Mouse (Mus musculus): ENCODE results near the gene Evi2. TPM values are rescaled to one million over a fixed set of nuclear protein-coding genes. Genes with fewer than 3 reads are reported as not detected.

Gene Evi2
- 26.2 and 27.8 TPM in 2 replicates for total RNA-seq (2017)

GRCm38 (mm10) chr11:79530333-79530761 is at the start of gene Evi2, which contains the start of gene Evi2a:
Evi2 (minus strand) TSS chr11:79530589.
Evi2a (minus strand) TSS chr11:79530609.
- ATAC-seq (ENCODE audit: extremely low read depth, insufficient number of reproducible peaks, low FRiP score, poor library complexity, severe bottlenecking), result peak; percentile 39

GRCm38 (mm10) chr11:79577741-79578140 is 47.4 kb upstream of the Evi2 start:
- ATAC-seq (ENCODE audit: extremely low read depth, insufficient number of reproducible peaks, low FRiP score, poor library complexity, severe bottlenecking), result peak; percentile 86

- ATAC-seq (ENCODE audit: extremely low read depth, insufficient number of reproducible peaks, low FRiP score, poor library complexity, severe bottlenecking), result no peak
These were observed 45.1 kb upstream of the Evi2 start for GRCm38 (mm10) chr11:79575383-79576073.

DNA sequence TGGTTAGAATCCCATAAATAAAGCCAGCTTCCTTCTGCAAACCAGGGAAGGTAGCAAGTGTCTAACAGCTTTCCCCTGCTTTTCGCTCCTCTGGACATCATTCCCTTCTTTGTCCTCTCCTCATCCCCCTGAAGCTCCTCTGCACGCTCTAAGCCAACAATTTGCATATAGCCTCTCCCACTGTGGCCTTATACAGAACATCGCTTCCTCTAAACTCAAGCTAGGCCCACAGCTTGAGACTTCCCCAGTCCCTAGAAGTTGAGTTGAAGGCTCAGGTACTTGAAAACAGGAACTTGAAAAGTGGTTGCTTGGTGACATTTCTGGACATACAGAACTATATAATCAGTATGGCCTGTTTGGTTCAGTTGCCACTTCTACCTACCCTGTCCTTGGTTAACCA is 43.4 kb upstream of the Evi2 start:
- ATAC-seq (ENCODE audit: extremely low read depth, insufficient number of reproducible peaks, low FRiP score, poor library complexity, severe bottlenecking), result peak; percentile 72

- ATAC-seq (ENCODE audit: extremely low read depth, insufficient number of reproducible peaks, low FRiP score, poor library complexity, severe bottlenecking), result no peak
These were observed 39.9 kb upstream of the Evi2 start for GRCm38 (mm10) chr11:79570319-79570718.

GRCm38 (mm10) chr11:79568197-79568911 is 38.0 kb upstream of the Evi2 start:
- no peak for ATAC-seq (ENCODE audit: extremely low read depth, insufficient number of reproducible peaks, low FRiP score, poor library complexity, severe bottlenecking)

- no peak for ATAC-seq (ENCODE audit: extremely low read depth, insufficient number of reproducible peaks, low FRiP score, poor library complexity, severe bottlenecking)
These were observed 36.6 kb upstream of the Evi2 start for GRCm38 (mm10) chr11:79566947-79567346.

DNA sequence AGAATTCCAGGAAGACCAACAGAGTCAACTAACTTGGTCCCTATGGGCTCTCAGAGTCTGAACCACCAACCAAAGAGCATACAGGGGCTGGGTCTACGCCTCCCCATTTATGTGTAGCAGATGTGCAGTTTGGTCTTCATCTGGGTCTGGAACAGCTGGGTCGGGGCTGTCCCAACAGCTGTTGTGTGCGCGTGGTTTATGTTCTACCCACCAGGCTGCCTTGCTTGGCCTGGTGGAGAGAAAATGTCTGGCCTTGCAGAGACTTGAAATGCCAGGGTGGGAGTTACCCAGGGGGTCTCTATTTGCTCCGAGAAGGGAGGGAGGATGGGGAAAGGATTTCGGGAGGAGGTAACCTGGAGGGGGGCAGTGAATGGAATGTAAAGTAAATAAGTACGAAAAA is 33.1 kb upstream of the Evi2 start:
- no peak for ATAC-seq (ENCODE audit: extremely low read depth, insufficient number of reproducible peaks, low FRiP score, poor library complexity, severe bottlenecking)

- no peak for ATAC-seq (ENCODE audit: extremely low read depth, insufficient number of reproducible peaks, low FRiP score, poor library complexity, severe bottlenecking)
These were observed 30.1 kb upstream of the Evi2 start for GRCm38 (mm10) chr11:79560536-79560935.

- no peak for ATAC-seq (ENCODE audit: extremely low read depth, insufficient number of reproducible peaks, low FRiP score, poor library complexity, severe bottlenecking)
These were observed 22.2 kb upstream of the Evi2 start for GRCm38 (mm10) chr11:79552622-79553021.

DNA sequence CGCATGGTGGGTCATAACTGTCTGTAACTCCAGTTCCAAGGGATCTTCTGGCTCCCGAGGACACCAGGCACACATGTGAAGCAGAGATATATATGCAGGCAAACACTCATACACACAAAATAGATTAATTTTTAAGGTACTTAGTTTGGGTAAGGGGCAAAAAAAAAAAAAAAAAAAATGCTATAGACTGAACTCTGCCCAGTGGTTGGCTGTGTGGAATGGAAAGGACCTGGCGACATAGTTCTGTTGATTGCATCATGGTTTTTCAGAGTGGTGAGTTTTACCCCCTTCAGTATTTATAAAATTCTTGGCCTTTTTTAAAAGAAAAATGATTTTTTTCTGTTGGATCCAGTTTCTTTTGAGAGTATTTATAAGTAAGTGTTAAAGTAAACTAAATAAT is 5.9 kb upstream of the Evi2 start:
- no peak for ATAC-seq (ENCODE audit: extremely low read depth, insufficient number of reproducible peaks, low FRiP score, poor library complexity, severe bottlenecking)

GRCm38 (mm10) chr11:79535554-79535953 is 5.2 kb upstream of the Evi2 start:
- ATAC-seq (ENCODE audit: extremely low read depth, insufficient number of reproducible peaks, low FRiP score, poor library complexity, severe bottlenecking), result no peak

DNA sequence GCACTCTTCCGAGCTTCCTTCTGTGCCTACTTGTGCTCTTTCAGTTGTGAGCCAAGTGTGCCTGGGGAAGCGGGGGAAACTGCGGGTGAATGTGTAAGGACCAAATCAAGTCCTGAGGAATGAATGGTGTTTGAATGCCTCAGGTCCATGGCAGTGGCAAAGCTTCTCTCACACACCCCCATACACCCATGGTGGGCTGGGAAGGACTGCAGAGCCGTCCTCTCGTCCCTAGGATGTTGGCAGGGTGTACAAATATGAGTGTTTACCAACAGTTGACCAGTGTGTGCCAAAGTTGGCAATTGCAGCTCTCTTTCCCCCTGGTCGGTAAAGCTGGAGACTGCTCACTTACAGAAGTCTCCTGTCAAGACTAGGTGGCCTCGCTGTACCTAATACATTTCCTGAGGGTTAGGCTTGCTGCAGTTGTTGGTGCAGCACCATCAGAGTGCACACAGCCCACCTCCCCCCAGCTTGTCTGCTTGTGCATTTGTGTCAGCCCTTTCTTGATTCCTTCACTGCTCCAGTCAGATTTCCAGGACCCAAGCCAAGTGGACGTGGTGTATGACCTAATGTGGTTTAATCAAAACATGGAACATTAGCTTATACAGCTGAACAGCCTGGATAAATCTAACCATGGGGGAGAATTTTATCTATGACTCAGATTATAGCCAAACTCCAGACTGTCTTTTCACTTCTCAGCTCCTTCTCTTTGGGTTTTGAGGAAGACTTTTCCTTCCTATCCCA is 3.7 kb upstream of the Evi2 start:
- ATAC-seq (ENCODE audit: extremely low read depth, insufficient number of reproducible peaks, low FRiP score, poor library complexity, severe bottlenecking), result no peak

DNA sequence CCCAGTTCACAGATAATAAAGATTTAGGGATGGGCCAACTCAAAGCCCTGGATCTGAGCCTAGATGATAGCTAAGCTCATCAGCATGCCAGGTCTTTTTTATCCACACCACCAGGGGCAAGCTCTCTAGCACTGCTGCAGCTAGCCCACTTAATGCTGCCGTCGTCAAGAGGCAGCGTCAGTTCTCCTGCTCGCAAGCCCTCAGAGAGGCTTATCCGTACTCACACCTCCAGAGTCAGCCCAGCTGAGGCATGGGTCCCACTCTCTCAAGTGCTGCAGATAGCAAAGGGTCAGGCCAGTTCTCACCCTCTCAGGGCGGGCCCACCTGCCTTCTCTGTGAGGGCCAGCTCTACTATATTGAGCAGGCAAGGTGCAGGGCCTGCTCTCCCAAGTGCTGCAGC is 2.9 kb upstream of the Evi2 start:
- no peak for ATAC-seq (ENCODE audit: extremely low read depth, insufficient number of reproducible peaks, low FRiP score, poor library complexity, severe bottlenecking)

DNA sequence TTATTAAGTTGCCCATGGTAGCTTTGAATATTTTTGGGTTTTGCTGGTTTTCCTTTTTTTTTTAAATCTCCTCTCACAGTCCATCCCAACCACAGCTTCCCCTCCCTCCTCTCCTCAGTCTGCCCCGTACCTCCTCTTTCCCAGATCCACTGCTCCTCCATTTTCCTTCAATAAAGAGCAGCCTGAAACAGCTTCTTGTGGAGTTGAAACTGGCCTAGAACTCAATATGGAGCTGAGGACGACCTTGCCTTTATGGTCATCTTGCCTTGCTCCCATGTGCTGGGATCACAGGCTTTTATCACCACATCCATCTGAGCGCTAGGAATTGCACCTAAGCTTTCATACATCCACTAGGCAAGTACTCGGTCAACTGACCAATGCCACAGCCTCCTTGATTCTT is 1.1 kb upstream of the Evi2 start:
- no peak for ATAC-seq (ENCODE audit: extremely low read depth, insufficient number of reproducible peaks, low FRiP score, poor library complexity, severe bottlenecking)

- ATAC-seq (ENCODE audit: extremely low read depth, insufficient number of reproducible peaks, low FRiP score, poor library complexity, severe bottlenecking), result no peak
These were observed 385 bp upstream of the Evi2 start for GRCm38 (mm10) chr11:79530774-79531173.

- no peak for ATAC-seq (ENCODE audit: extremely low read depth, insufficient number of reproducible peaks, low FRiP score, poor library complexity, severe bottlenecking)
These were observed 653 bp downstream of the Evi2 start for GRCm38 (mm10) chr11:79529736-79530135.

GRCm38 (mm10) chr11:79529226-79529625 is 1.2 kb downstream of the Evi2 start:
- ATAC-seq (ENCODE audit: extremely low read depth, insufficient number of reproducible peaks, low FRiP score, poor library complexity, severe bottlenecking), result no peak

DNA sequence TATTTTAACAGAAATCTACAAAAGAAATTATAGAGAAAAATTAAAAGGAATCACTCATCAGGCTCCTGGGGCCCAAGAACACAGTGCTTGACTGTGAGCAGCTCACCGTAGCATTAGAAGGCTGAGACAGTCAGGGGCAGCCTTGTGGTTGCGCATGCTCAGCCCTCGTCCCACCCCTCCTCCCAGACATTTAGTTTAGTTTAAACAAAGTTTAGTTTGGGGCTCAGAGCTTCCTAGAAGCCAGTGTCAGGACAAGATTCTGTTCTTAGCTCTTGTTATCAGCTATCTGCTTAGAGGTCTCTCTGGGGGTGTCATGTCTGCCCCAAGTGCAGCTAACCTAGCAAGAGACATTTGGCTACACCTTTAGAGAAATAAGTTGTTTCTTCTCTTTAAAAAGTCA is 1.8 kb downstream of the Evi2 start:
- ATAC-seq (ENCODE audit: extremely low read depth, insufficient number of reproducible peaks, low FRiP score, poor library complexity, severe bottlenecking), result no peak

All from neutrophil, adult 5-6 weeks (primary cell).